Mouse (Mus musculus) adrenal gland, postnatal 14 days (tissue): ENCODE measurements at regions not wholly inside any gene's neighbourhood (a gene's known extent, or its start where the extent isn't known, plus 50 kb on each side); places are given as distances from the start of the nearest gene placed in this dataset.

Source experiments
- DNase-seq: peaks from one replicate; pipeline ENCODE4 v3.0.0; 2021; ENCODE audit warnings: mixed read lengths

- DNase-seq, result no peak
These were observed 463.6 kb downstream of the Epha4 start for GRCm38 (mm10) chr1:77051239-77051638.

GRCm38 (mm10) chr1:77053837-77054540, 460.9 kb downstream of the Epha4 start:
- no peak for DNase-seq

- no peak for DNase-seq
These were observed 452.4 kb downstream of the Epha4 start for GRCm38 (mm10) chr1:77062468-77062867.

- DNase-seq, result no peak
These were observed 441.8 kb downstream of the Epha4 start for GRCm38 (mm10) chr1:77073071-77073470.

- no peak for DNase-seq
These were observed 439.7 kb downstream of the Epha4 start for GRCm38 (mm10) chr1:77074926-77075885.

GRCm38 (mm10) chr1:77080767-77081166, 434.1 kb downstream of the Epha4 start:
- no peak for DNase-seq

GRCm38 (mm10) chr1:77081660-77082059, 433.2 kb downstream of the Epha4 start:
- DNase-seq, result peak; percentile 41

- DNase-seq, result no peak
These were observed 432.5 kb downstream of the Epha4 start for GRCm38 (mm10) chr1:77082410-77082809.

- no peak for DNase-seq
These were observed 421.3 kb downstream of the Epha4 start for GRCm38 (mm10) chr1:77093551-77093950.

- no peak for DNase-seq
These were observed 413.1 kb downstream of the Epha4 start for GRCm38 (mm10) chr1:77101726-77102272.

GRCm38 (mm10) chr1:77102421-77103133, 412.3 kb downstream of the Epha4 start:
- no peak for DNase-seq

- DNase-seq, result no peak
These were observed 404.8 kb downstream of the Epha4 start for GRCm38 (mm10) chr1:77109861-77110785.

- DNase-seq, result no peak
These were observed 386.5 kb downstream of the Epha4 start for GRCm38 (mm10) chr1:77128411-77128810.

- no peak for DNase-seq
These were observed 377.2 kb downstream of the Epha4 start for GRCm38 (mm10) chr1:77137663-77138062.

GRCm38 (mm10) chr1:77140906-77141305, 374.0 kb downstream of the Epha4 start:
- DNase-seq, result peak; percentile 13

GRCm38 (mm10) chr1:77148052-77148451, 366.8 kb downstream of the Epha4 start:
- no peak for DNase-seq

- no peak for DNase-seq
These were observed 346.6 kb downstream of the Epha4 start for GRCm38 (mm10) chr1:77168316-77168715.

- DNase-seq, result no peak
These were observed 342.4 kb downstream of the Epha4 start for GRCm38 (mm10) chr1:77172463-77172862.

GRCm38 (mm10) chr1:77174801-77175200, 340.1 kb downstream of the Epha4 start:
- DNase-seq, result no peak

GRCm38 (mm10) chr1:77175214-77175613, 339.7 kb downstream of the Epha4 start:
- DNase-seq, result no peak

GRCm38 (mm10) chr1:77176516-77176915, 338.4 kb downstream of the Epha4 start:
- no peak for DNase-seq
